Mouse (Mus musculus): ENCODE measurements at regions not wholly inside any gene's neighbourhood (a gene's known extent, or its start where the extent isn't known, plus 50 kb on each side); places are given as distances from the start of the nearest gene placed in this dataset.
A peak's percentile ranks its signal among the peaks of the same experiment; 100 is the strongest.

DNA sequence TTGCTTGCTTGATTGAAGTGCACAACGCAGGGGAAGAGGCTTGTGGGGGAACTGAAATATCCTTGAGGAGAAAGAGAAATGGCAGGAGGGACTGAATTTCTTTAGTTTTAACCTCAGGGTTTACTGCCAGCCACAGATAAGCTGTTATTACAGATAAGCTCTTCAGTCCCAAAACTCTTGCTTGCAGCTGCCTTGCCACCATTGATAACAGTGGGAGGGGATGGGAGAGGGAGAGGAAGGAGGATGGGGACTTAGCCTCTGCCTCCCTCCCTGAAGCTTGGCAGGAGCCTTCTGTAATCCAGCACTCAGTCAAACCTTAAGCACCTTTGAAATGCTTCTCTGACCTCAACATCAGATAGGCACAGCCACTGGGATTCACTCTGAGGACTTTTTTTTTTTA, 471.4 kb upstream of the Lsamp start:
- intact Hi-C loops (cut with DNase I), result no loop called here
- DNase-seq, result no peak

DNA sequence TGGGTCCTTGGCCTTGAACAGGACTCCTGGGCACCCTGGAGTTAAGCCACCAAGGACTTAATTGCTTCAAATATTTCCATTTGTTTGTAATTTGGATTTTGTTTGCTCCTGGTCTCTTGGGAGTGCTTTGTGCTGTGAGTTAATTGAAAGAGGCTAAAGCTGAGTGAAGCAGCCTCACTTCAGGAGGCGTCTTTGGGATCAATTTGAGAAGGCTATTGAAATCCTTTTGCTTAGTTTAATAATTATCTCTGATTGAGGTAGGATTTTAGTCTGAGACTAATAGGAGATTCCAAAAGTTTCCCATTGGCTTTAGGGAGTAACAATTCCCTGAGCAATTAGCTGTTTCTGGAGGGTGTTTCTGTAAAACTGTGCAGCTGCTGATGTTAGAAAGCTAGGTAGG, 470.5 kb upstream of the Lsamp start:
- intact Hi-C loops (cut with DNase I), result no loop called here
- no peak for DNase-seq

DNA sequence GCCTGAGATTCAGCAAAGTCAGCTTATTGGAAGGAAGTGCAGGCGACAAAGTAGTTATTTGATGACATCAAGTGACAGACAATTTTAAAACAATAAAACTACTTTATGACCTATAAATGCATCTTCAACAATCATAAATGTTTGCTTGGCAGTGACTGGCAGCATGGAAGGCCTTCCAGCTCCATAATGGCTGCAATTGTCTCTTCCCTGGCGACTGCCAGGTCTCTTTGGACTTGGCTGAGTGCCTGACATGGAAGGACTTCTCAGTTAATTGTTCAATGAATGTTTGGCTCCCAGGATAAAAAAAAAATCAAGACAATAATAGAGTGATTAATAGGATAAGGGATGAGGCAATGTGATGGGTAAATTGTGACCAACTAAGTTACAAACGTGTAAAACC, 453.1 kb upstream of the Lsamp start:
- no peak for DNase-seq
- intact Hi-C loops (cut with DNase I), result no loop called here

DNA sequence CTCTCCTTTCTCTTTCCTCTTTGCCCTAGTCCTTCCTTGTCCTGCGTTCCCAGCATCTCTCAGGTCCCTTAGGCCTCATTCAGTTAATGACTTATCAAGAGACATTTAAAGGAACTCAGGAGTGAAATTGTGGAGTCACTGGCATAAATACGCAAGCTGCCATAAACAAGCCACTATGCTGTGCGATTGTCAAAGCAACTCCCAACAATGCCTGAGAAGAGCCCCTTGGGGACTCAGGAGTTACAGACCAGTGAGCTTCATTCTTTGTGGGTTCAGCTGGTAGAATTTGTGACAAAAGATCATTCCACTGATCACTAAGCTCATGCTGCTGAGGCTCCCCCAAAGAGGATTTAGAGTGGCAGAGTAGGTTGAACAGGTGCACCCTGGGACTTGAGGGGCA, 451.4 kb upstream of the Lsamp start:
- no peak for DNase-seq
- intact Hi-C loops (cut with DNase I), result no loop called here

DNA sequence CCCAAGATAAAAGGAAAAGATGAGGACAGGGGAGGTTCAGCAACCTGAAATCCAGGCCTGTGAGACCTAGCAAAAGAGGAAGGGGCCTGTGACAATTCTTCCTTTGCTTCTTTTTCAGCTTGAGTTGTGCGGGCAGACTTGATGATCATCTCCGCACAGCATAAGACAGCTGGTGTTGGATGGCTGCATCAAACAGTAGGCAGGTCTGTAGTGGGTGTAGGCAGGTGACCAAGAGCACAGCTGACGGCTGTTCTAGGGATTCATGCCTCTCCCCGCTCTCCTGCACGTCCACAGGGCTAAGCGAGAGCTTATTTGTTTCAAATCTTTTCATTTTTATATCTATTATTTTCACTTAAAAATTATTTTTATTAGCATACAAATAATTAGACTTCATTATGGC, 450.8 kb upstream of the Lsamp start:
- intact Hi-C loops (cut with DNase I), result no loop called here
- no peak for DNase-seq

DNA sequence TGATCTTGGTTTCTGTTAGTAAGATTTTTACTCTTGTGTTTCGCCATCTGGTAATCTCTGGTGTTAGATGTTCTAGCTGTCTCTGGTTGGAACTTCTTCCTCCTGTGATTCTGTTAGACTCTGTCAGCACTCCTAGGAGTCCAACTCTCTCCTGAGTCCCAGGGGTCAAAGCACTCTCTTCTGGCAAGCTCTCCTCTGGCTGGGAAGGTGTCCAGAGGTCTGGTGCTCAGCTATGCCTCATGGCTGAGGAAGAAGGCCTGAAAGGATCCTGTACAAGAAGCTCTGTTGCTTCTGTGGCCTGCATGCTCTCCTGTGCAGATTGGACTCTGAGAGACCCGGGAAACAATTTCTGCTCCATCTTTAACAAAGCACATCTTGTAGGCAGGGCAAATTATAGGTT, 430.8 kb upstream of the Lsamp start:
- intact Hi-C loops (cut with DNase I), result no loop called here
- DNase-seq, result peak in 1 of 2 experiments; percentile 8

DNA sequence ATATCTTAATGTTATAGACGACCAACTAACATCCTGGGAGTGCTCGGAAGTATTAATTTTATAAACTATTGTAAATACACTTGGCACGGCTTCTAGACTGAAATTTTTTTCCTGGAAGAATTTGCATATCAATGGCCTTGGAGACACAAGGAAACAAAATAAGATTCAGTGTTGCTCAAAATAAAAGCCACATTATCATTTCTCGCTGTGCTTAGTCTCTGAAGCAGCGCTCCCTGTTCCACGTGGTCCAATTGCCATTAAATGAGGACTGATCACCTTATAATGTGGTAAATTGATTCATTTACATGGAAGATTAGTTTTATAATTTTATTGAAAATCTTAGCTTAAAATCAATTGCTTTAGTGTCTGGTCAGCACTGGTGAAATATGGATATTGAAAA, 407.5 kb upstream of the Lsamp start:
- no peak for DNase-seq
- intact Hi-C loops (cut with DNase I), result no loop called here

DNA sequence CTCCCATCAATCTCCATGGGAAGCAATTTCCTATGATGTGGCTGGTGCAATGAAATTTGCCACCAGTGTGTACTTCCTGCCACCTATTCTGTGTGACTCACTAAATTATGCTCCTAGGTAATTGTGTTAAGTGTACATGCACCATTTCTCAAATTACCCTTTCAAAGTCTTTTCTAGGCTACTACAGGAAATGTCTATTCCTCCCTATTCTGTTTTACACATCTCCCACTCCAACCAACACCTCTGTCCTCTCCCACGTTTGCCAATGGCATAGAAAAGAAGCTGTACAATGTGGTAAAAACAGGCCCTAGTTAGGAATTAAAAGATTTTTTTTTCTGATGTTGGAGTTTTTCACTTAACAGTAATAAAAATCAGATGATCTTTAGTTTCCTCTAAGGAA, 404.5 kb upstream of the Lsamp start:
- intact Hi-C loops (cut with DNase I), result no loop called here
- DNase-seq, result no peak
